Mouse (Mus musculus): ENCODE measurements around the gene Shb. TPM values are rescaled to one million over a fixed set of nuclear protein-coding genes. Genes with fewer than 3 reads are reported as not detected.
A peak's percentile ranks its signal among the peaks of the same experiment; 100 is the strongest.

Gene Shb
- total and polyA plus RNA-seq, 2 experiments = 17.1 to 42.1 TPM

- Histone ChIP-seq H3K27me3 (ENCODE audit: control insufficient read depth, insufficient read depth, low read length) (no peaks in the 10 kb centered on the region), H3K36me3 (ENCODE audit: control insufficient read depth, insufficient read depth, low read length) (peaks cover 2% of the 10 kb centered on the region; the same call in 1 of the 2 replicates), H3K9ac (ENCODE audit: low read depth, low read length) (no peak overlapping the region), H3K4me3 (ENCODE audit: insufficient read depth, low read depth, low read length) (no peak overlapping the region), H3K79me2 (ENCODE audit: control insufficient read depth, insufficient read depth, low read length) (no peaks in the 10 kb centered on the region), H3K27ac (replicated peaks; ENCODE audit: insufficient read depth, low read depth, low read length) (0 out of 2 replicates have a peak overlapping the region, but pooled peaks have one; percentile 13), H3K4me1 (ENCODE audit: control insufficient read depth, insufficient read depth, low read length) (no peaks in the 10 kb centered on the region)
- peak; percentile 62 for DNase-seq (ENCODE audit: extremely low read depth, low read depth, low spot score)
- WGBS = 64% methylated on average over 11 of the region's 11 CpGs
- TF ChIP-seq CTCF (IDR thresholded peaks at IDR 0.05; ENCODE audit: low read depth, low read length) = no peak
- no peak for TF ChIP-seq POLR2A (IDR thresholded peaks at IDR 0.05; ENCODE audit: extremely low read depth, insufficient read depth, low read length)
These were observed 110.6 kb downstream of the Shb start for GRCm38 (mm10) chr4:45421519-45422260.

- no peaks in the 10 kb centered on the region for H3K27me3 ChIP-seq (ENCODE audit: control insufficient read depth, insufficient read depth, low read length)
- no peaks in the 10 kb centered on the region for H3K4me1 ChIP-seq (ENCODE audit: control insufficient read depth, insufficient read depth, low read length)
- TF ChIP-seq POLR2A (IDR thresholded peaks at IDR 0.05; ENCODE audit: extremely low read depth, insufficient read depth, low read length) (no peak), CTCF (IDR thresholded peaks at IDR 0.05; ENCODE audit: low read depth, low read length) (no peak)
- no peak overlapping the region for H3K4me3 ChIP-seq (ENCODE audit: insufficient read depth, low read depth, low read length)
- 81% methylated on average over 3 of the region's 3 CpGs for WGBS
- H3K9ac ChIP-seq (ENCODE audit: low read depth, low read length) = no peak overlapping the region
- H3K79me2 ChIP-seq (ENCODE audit: control insufficient read depth, insufficient read depth, low read length) = no peaks in the 10 kb centered on the region
- peaks cover 2% of the 10 kb centered on the region; the same call in 1 of the 2 replicates for H3K36me3 ChIP-seq (ENCODE audit: control insufficient read depth, insufficient read depth, low read length)
- no peak for DNase-seq (ENCODE audit: extremely low read depth, low read depth, low spot score)
- no peak overlapping the region for H3K27ac ChIP-seq (replicated peaks; ENCODE audit: insufficient read depth, low read depth, low read length)
These were observed 111.5 kb downstream of the Shb start for GRCm38 (mm10) chr4:45420733-45421132.

- no peak overlapping the region for H3K27ac ChIP-seq (replicated peaks; ENCODE audit: insufficient read depth, low read depth, low read length)
- no peak overlapping the region for H3K9ac ChIP-seq (ENCODE audit: low read depth, low read length)
- peaks cover 4% of the 10 kb centered on the region for H3K4me1 ChIP-seq (ENCODE audit: control insufficient read depth, insufficient read depth, low read length)
- H3K36me3 ChIP-seq (ENCODE audit: control insufficient read depth, insufficient read depth, low read length) = peaks cover 2% of the 10 kb centered on the region; the same call in 1 of the 2 replicates
- H3K27me3 ChIP-seq (ENCODE audit: control insufficient read depth, insufficient read depth, low read length) = no peaks in the 10 kb centered on the region
- DNase-seq (ENCODE audit: extremely low read depth, low read depth, low spot score) = no peak
- WGBS = 95% methylated on average over 4 of the region's 4 CpGs
- no peak overlapping the region for H3K4me3 ChIP-seq (ENCODE audit: insufficient read depth, low read depth, low read length)
- H3K79me2 ChIP-seq (ENCODE audit: control insufficient read depth, insufficient read depth, low read length) = no peaks in the 10 kb centered on the region
- no peak for TF ChIP-seq CTCF (IDR thresholded peaks at IDR 0.05; ENCODE audit: low read depth, low read length)
- TF ChIP-seq POLR2A (IDR thresholded peaks at IDR 0.05; ENCODE audit: extremely low read depth, insufficient read depth, low read length) = no peak
These were observed 113.2 kb downstream of the Shb start for GRCm38 (mm10) chr4:45419051-45419450.

- no peaks in the 10 kb centered on the region for H3K27me3 ChIP-seq (ENCODE audit: control insufficient read depth, insufficient read depth, low read length)
- TF ChIP-seq POLR2A (IDR thresholded peaks at IDR 0.05; ENCODE audit: extremely low read depth, insufficient read depth, low read length) (no peak), CTCF (IDR thresholded peaks at IDR 0.05; ENCODE audit: low read depth, low read length) (peak; percentile 77)
- H3K4me3 ChIP-seq (ENCODE audit: insufficient read depth, low read depth, low read length) = no peak overlapping the region
- WGBS = 35% methylated on average over 11 of the region's 11 CpGs
- DNase-seq (ENCODE audit: extremely low read depth, low read depth, low spot score) = no peak
- no peaks in the 10 kb centered on the region for H3K36me3 ChIP-seq (ENCODE audit: control insufficient read depth, insufficient read depth, low read length)
- H3K4me1 ChIP-seq (ENCODE audit: control insufficient read depth, insufficient read depth, low read length) = peaks cover 7% of the 10 kb centered on the region
- no peak overlapping the region for H3K27ac ChIP-seq (replicated peaks; ENCODE audit: insufficient read depth, low read depth, low read length)
- no peak overlapping the region for H3K9ac ChIP-seq (ENCODE audit: low read depth, low read length)
- H3K79me2 ChIP-seq (ENCODE audit: control insufficient read depth, insufficient read depth, low read length) = no peaks in the 10 kb centered on the region
These were observed 113.9 kb downstream of the Shb start for GRCm38 (mm10) chr4:45418229-45418950.

GRCm38 (mm10) chr4:45416314-45416713 is 116.0 kb downstream of the Shb start:
- Histone ChIP-seq H3K27ac (replicated peaks; ENCODE audit: insufficient read depth, low read depth, low read length) (no peak overlapping the region), H3K4me3 (ENCODE audit: insufficient read depth, low read depth, low read length) (no peak overlapping the region), H3K4me1 (ENCODE audit: control insufficient read depth, insufficient read depth, low read length) (peaks cover 19% of the 10 kb centered on the region), H3K9ac (ENCODE audit: low read depth, low read length) (no peak overlapping the region), H3K79me2 (ENCODE audit: control insufficient read depth, insufficient read depth, low read length) (no peaks in the 10 kb centered on the region), H3K27me3 (ENCODE audit: control insufficient read depth, insufficient read depth, low read length) (no peaks in the 10 kb centered on the region), H3K36me3 (ENCODE audit: control insufficient read depth, insufficient read depth, low read length) (no peaks in the 10 kb centered on the region)
- TF ChIP-seq CTCF (IDR thresholded peaks at IDR 0.05; ENCODE audit: low read depth, low read length) = no peak
- TF ChIP-seq POLR2A (IDR thresholded peaks at IDR 0.05; ENCODE audit: extremely low read depth, insufficient read depth, low read length) = no peak
- WGBS = 84% methylated on average over 7 of the region's 7 CpGs
- no peak for DNase-seq (ENCODE audit: extremely low read depth, low read depth, low spot score)

All from liver, adult 2 months (tissue).